Mouse (Mus musculus): Measurements from ENCODE around the gene Gm45140.

Gm45140 gene

GRCm38 (mm10) chr6:87835695-87836094 is at the start of gene Gm45140:
Gm45140 (minus strand) TSS chr6:87835795.
- DNase-seq (ENCODE audit: low spot score) = no peak

GRCm38 (mm10) chr6:87882816-87883215 is 47.2 kb upstream of the Gm45140 start:
- peak; percentile 27 for DNase-seq (ENCODE audit: low spot score)

- DNase-seq (ENCODE audit: low spot score) = no peak
These were observed 46.6 kb upstream of the Gm45140 start for GRCm38 (mm10) chr6:87882221-87882620.

GRCm38 (mm10) chr6:87879628-87880027 is 44.0 kb upstream of the Gm45140 start:
- no peak for DNase-seq (ENCODE audit: low spot score)

- DNase-seq (ENCODE audit: low spot score) = no peak
These were observed 43.4 kb upstream of the Gm45140 start for GRCm38 (mm10) chr6:87879010-87879409.

GRCm38 (mm10) chr6:87876068-87876643 is 40.6 kb upstream of the Gm45140 start:
- no peak for DNase-seq (ENCODE audit: low spot score)

- no peak for DNase-seq (ENCODE audit: low spot score)
These were observed 40.0 kb upstream of the Gm45140 start for GRCm38 (mm10) chr6:87875562-87875961.

GRCm38 (mm10) chr6:87875083-87875482 is 39.5 kb upstream of the Gm45140 start:
- no peak for DNase-seq (ENCODE audit: low spot score)

- no peak for DNase-seq (ENCODE audit: low spot score)
These were observed 38.4 kb upstream of the Gm45140 start for GRCm38 (mm10) chr6:87873963-87874362.

GRCm38 (mm10) chr6:87873104-87873503 is 37.5 kb upstream of the Gm45140 start:
- DNase-seq (ENCODE audit: low spot score) = no peak

- no peak for DNase-seq (ENCODE audit: low spot score)
These were observed 35.6 kb upstream of the Gm45140 start for GRCm38 (mm10) chr6:87871240-87871639.

GRCm38 (mm10) chr6:87870440-87870839 is 34.8 kb upstream of the Gm45140 start:
- no peak for DNase-seq (ENCODE audit: low spot score)

GRCm38 (mm10) chr6:87868871-87869506 is 33.4 kb upstream of the Gm45140 start:
- no peak for DNase-seq (ENCODE audit: low spot score)

- no peak for DNase-seq (ENCODE audit: low spot score)
These were observed 31.7 kb upstream of the Gm45140 start for GRCm38 (mm10) chr6:87867256-87867655.

GRCm38 (mm10) chr6:87866211-87866610 is 30.6 kb upstream of the Gm45140 start:
- no peak for DNase-seq (ENCODE audit: low spot score)

- DNase-seq (ENCODE audit: low spot score) = no peak
These were observed 21.5 kb upstream of the Gm45140 start for GRCm38 (mm10) chr6:87857071-87857470.

GRCm38 (mm10) chr6:87853446-87853845 is 17.9 kb upstream of the Gm45140 start:
- DNase-seq (ENCODE audit: low spot score) = no peak

GRCm38 (mm10) chr6:87851871-87852270 is 16.3 kb upstream of the Gm45140 start:
- no peak for DNase-seq (ENCODE audit: low spot score)

- peak; percentile 86 for DNase-seq (ENCODE audit: low spot score)
These were observed 15.5 kb upstream of the Gm45140 start, which contains the start of gene Cnbp for GRCm38 (mm10) chr6:87850900-87851614. Cnbp (minus strand) TSS chr6:87851106.

GRCm38 (mm10) chr6:87850155-87850899 is 14.7 kb upstream of the Gm45140 start:
- DNase-seq (ENCODE audit: low spot score) = no peak

GRCm38 (mm10) chr6:87849780-87850154 is 14.2 kb upstream of the Gm45140 start:
- no peak for DNase-seq (ENCODE audit: low spot score)

GRCm38 (mm10) chr6:87846813-87847212 is 11.2 kb upstream of the Gm45140 start:
- no peak for DNase-seq (ENCODE audit: low spot score)

Data from layer of hippocampus, adult 9-10 months (tissue).